12 mouse cellular contexts compared by ENCODE assay signal in genomic region chr19:47240957-47241356, GRCm38 (mm10).
DNase-seq lines count a peak whose midpoint lies in the region; ATAC-seq and TF ChIP-seq lines count a peak whose summit lies in the region.
"Had no signal": no experiment of that assay in that cellular context is flagged by ENCODE, and none has a peak within 500 bp of the region (broad histone marks: within the 10 kb centered on the region; RNA-seq: fewer than 3 reads in every experiment).

No protein-coding gene starts in this region.

- DNase-seq in cerebellum, adult 9-11 months = peak; percentile 30
- no peak for DNase-seq in cerebellum, adult 11 months
- no peak for DNase-seq in hindbrain, postnatal 0 days (ENCODE audit: low spot score)
- no peak for DNase-seq in limb, embryonic 10.5 days (ENCODE audit: low spot score)
- DNase-seq in layer of hippocampus, adult 9-10 months (ENCODE audit: low spot score) = no peak
- DNase-seq in spleen, adult 12 weeks (ENCODE audit: low spot score) = no peak
- DNase-seq: adrenal gland, adult 2 months; forebrain, postnatal 0 days; kidney, adult 11 months had no signal

- no peaks in the 10 kb centered on the region for H3K9me3 ChIP-seq in hindbrain, embryonic 13.5 days
- no peaks in the 10 kb centered on the region for H3K9me3 ChIP-seq in hindbrain, postnatal 0 days (ENCODE audit: low read length)
- no peaks in the 10 kb centered on the region for H3K9me3 ChIP-seq in E14TG2a.4 (ENCODE audit: low read length)
- H3K9me3 ChIP-seq in limb, embryonic 10.5 days (replicated peaks) = no peaks in the 10 kb centered on the region

- H3K4me3 ChIP-seq in hindbrain, embryonic 13.5 days = no peak overlapping the region
- H3K4me3 ChIP-seq in hindbrain, postnatal 0 days (ENCODE audit: low read length) = no peak overlapping the region
- H3K4me3 ChIP-seq in E14TG2a.4 (replicated peaks; ENCODE audit: low read length) = peak overlapping the region; percentile 85
- peak overlapping the region; percentile 51 for H3K4me3 ChIP-seq in limb, embryonic 10.5 days
- H3K4me3 ChIP-seq: myocyte had no signal

- no peak for TF ChIP-seq CTCF in hindbrain, postnatal 0 days (IDR thresholded peaks at IDR 0.05; ENCODE audit: low read depth)
- no peak for TF ChIP-seq CTCF in E14TG2a.4 (conservative IDR thresholded peaks at IDR 0.05; ENCODE audit: low read length)

- H3K27me3 ChIP-seq in hindbrain, embryonic 13.5 days = peaks cover 7% of the 10 kb centered on the region; the same call in 1 of the 2 replicates
- H3K27me3 ChIP-seq in hindbrain, postnatal 0 days (ENCODE audit: insufficient read depth, low read length) = no peaks in the 10 kb centered on the region
- H3K27me3 ChIP-seq in E14TG2a.4 (ENCODE audit: insufficient read depth, low read length) = no peaks in the 10 kb centered on the region
- H3K27me3 ChIP-seq in limb, embryonic 10.5 days (ENCODE audit: low read depth, poor library complexity, severe bottlenecking) = peaks cover 9% of the 10 kb centered on the region

- 0 out of 2 replicates have a peak, but pooled peaks cover 9% of the 10 kb centered on the region for H3K4me1 ChIP-seq in hindbrain, embryonic 13.5 days (replicated peaks)
- H3K4me1 ChIP-seq in hindbrain, postnatal 0 days (ENCODE audit: insufficient read depth, low read length) = no peaks in the 10 kb centered on the region
- peaks cover 54% of the 10 kb centered on the region for H3K4me1 ChIP-seq in E14TG2a.4 (replicated peaks; ENCODE audit: low read depth, low read length)
- peaks cover 32% of the 10 kb centered on the region for H3K4me1 ChIP-seq in limb, embryonic 10.5 days

- no peak overlapping the region for H3K27ac ChIP-seq in hindbrain, embryonic 13.5 days
- H3K27ac ChIP-seq in hindbrain, postnatal 0 days = no peak overlapping the region
- peak overlapping the region; percentile 66; the same call in 1 of the 2 replicates for H3K27ac ChIP-seq in limb, embryonic 10.5 days

- H3K36me3 ChIP-seq in hindbrain, embryonic 13.5 days = no peaks in the 10 kb centered on the region
- H3K36me3 ChIP-seq in hindbrain, postnatal 0 days (ENCODE audit: insufficient read depth, low read length) = no peaks in the 10 kb centered on the region
- peaks cover 20% of the 10 kb centered on the region for H3K36me3 ChIP-seq in E14TG2a.4 (ENCODE audit: insufficient read depth, low read length)
- no peaks in the 10 kb centered on the region for H3K36me3 ChIP-seq in limb, embryonic 10.5 days

- H3K4me2 ChIP-seq in hindbrain, embryonic 13.5 days = 0 out of 2 replicates have a peak overlapping the region, but pooled peaks have one; percentile 34
- no peak overlapping the region for H3K4me2 ChIP-seq in hindbrain, postnatal 0 days (ENCODE audit: low read depth, low read length)

- no peak overlapping the region for H3K9ac ChIP-seq in hindbrain, embryonic 13.5 days
- H3K9ac ChIP-seq in hindbrain, postnatal 0 days (replicated peaks; ENCODE audit: low read length) = no peak overlapping the region
- H3K9ac ChIP-seq: forebrain, postnatal 0 days had no signal

- ATAC-seq in hindbrain, embryonic 13.5 days (ENCODE audit: low FRiP score) = no peak
- ATAC-seq in hindbrain, postnatal 0 days = no peak
- ATAC-seq: forebrain, postnatal 0 days had no signal

- 68% methylated on average over 7 of the region's 7 CpGs for WGBS in hindbrain, embryonic 13.5 days
- WGBS in hindbrain, postnatal 0 days = 66% methylated on average over 7 of the region's 7 CpGs
- WGBS in limb, embryonic 10.5 days = 64% methylated on average over 7 of the region's 7 CpGs

Comparison
In these comparisons a context has a peak if more than half of its experiments do, and no peak if none do; other contexts are left out.
1. H3K4me3 ChIP-seq: peak in E14TG2a.4 (single experiment) and limb, embryonic 10.5 days (single experiment); none in hindbrain, embryonic 13.5 days (single experiment) and hindbrain, postnatal 0 days (single experiment).